Mouse (Mus musculus): ENCODE data around the gene Olfr1022. TPM values are rescaled to one million over a fixed set of nuclear protein-coding genes. Genes with fewer than 3 reads are reported as not detected.

The Olfr1022 gene
- not detected for total RNA-seq (2021)
- long read RNA-seq, experiment 1 = 0 reads
- long read RNA-seq, experiment 2 = 0 reads

DNA sequence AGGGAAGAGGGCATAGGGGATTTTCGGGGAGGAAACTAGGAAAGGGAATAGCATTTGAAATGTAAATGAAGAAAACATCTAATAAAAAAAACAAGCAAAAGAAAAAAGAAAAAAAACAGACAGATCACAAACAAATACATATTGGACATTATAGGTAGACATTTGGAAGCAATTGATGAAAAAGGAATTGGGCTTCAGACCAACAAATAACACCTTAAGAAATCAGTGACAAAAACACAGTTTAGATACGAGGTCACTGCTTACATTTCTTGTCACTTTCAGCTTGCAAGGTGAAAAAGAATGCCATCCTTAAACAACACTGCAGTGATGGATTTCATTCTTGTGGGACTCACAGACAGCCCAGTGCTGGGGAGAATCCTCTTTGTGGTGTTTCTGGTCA is at the start of gene Olfr1022:
TSS of gene Olfr1022 (plus strand) at position 301 of the 400 bp plus-strand sequence.
- no peak for DNase-seq (ENCODE audit: low spot score in 2 of 2)

DNA sequence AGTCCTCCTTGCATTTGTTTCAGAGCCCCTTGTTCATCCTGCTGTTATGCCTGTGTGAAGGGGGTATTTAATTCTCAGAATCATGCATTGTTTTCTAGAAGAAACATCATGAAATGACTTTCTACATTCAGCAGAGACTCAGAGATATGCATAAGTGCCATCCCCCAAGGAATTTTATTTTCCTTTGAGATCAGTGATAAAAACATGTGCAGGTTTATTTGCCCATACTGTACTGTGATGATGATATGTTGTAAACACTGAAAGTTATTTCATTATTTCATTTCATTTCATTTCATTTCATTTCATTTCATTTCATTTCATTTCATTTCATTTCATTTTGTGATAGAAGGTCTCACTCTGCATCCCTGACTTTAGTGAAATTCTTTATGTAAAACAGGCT is 23.0 kb upstream of the Olfr1022 start, which contains the start of gene Olfr1019:
TSS of gene Olfr1019 (minus strand) at position 101 of the 400 bp plus-strand sequence.
- DNase-seq (ENCODE audit: low spot score in 2 of 2) = no peak

DNA sequence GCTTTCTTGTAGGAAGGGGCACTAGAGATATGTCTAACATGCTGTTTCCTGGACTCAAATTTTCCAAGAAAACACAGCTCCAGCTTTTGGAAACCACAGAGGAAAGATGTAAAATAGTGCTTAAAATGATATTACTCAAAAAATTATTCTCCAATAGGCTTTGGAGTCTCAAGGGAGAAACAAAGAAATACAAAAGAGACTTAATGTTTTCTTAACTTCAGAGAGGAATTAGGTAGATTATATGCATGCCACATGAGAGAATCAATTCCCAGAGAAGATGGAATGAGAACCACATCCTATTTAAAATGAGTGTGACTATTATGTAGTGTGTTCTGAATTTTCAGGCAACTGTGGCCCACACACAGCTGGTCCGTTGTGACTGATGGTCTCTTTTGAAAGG is 21.7 kb upstream of the Olfr1022 start, which contains the start of gene Olfr1020:
TSS of gene Olfr1020 (plus strand) at position 301 of the 400 bp plus-strand sequence.
- DNase-seq (ENCODE audit: low spot score in 2 of 2) = no peak

DNA sequence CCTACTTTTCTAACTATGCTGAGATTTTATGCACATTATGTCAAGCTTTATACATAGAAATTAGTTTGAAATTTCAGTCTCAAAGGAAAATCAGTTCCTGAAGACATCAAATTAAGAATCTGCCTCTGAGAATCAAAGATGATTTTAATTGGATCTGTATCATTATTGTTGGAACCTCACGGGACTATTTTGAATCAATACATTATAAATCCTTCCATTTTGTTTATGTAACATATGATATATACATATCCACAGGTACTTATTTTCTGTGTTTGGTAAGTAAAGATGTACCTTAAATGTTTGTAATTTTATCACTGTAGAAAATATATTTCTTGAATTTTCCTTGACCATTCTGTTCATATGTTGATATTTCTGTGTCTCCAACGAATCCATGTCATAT is 16.9 kb downstream of the Olfr1022 start, which contains the start of gene Olfr1023:
TSS of gene Olfr1023 (plus strand) at position 301 of the 400 bp plus-strand sequence.
- no peak for DNase-seq (ENCODE audit: low spot score in 2 of 2)

DNA sequence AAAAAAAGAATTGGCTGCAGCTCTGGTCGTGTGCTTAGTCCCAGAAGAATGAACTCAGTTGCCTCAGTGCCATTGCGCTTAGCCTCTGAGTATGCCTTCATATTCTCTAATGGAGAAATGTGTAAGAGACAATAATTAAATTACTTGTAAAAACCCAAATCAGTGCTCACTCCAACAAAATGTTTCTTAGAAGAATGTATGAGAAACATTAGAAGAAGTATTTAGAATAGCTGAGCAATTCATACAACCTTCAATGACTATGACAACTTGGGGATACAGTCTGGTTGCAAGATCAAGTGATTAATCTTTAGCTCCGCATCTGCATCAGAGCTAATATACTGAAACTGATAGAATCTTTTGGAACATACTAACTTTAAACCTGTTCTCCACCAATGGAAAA is 36.6 kb downstream of the Olfr1022 start, which contains the start of gene Olfr1024:
TSS of gene Olfr1024 (minus strand) at position 101 of the 400 bp plus-strand sequence.
- DNase-seq (ENCODE audit: low spot score in 2 of 2) = no peak

DNA sequence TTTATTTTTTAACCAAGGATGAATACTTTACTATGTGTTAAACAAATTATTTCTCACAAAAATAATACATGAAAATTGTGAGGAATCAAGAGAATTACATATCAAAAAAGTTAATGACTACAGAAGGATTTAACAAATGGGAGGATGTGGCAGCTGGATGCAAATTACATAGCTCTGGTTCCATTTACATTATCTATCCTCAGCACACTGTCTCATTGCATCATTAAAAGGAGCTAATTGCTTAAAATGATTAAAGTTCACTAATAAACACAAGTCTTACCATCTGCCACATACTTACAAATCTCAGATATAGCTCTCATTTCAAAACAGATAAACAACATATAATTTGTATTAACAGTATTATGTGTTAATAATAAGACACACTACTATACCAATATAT is 44.8 kb downstream of the Olfr1022 start:
- no peak for DNase-seq (ENCODE audit: low spot score in 2 of 2)

DNA sequence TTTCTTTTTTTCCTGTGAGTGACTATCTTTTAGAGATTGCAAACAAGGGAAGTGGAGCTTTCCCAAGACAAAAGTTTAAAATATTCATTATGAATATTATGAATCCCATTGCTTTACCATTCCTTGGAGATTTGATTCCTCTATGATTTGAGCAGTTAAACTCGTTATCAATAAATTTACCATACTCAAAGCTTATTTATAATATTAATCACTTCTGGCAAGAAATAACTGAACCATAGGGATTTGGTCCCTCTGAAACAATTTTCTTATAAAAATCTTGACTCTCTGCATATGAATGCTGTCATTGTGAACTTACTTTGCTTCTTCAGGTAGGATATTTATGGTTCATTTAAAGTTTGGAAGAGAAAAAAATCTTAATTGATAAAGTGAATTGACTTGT is 46.5 kb downstream of the Olfr1022 start, which contains the start of gene Olfr1025-ps1:
TSS of gene Olfr1025-ps1 (plus strand) at position 301 of the 400 bp plus-strand sequence.
- DNase-seq (ENCODE audit: low spot score in 2 of 2) = no peak

Other genes with a start within 250 kb of the Olfr1022 start
- not detected for gene Olfr1002, start 217.9 kb upstream of the Olfr1022 start, total RNA-seq (2021)
- gene Olfr154, start 204.1 kb upstream of the Olfr1022 start, total RNA-seq (2021) = not detected
- not detected for gene Olfr1006, start 189.8 kb upstream of the Olfr1022 start, total RNA-seq (2021)
- not detected for gene Olfr1008, start 179.2 kb upstream of the Olfr1022 start, total RNA-seq (2021)
- not detected for gene Olfr1009, start 153.2 kb upstream of the Olfr1022 start, total RNA-seq (2021)
- gene Olfr1012, start 105.8 kb upstream of the Olfr1022 start, total RNA-seq (2021) = not detected
- gene Olfr1013, start 101.5 kb upstream of the Olfr1022 start, total RNA-seq (2021) = not detected
- gene Olfr1014, start 95.9 kb upstream of the Olfr1022 start, total RNA-seq (2021) = not detected
- not detected for gene Olfr1015, start 86.6 kb upstream of the Olfr1022 start, total RNA-seq (2021)
- gene Olfr1016, start 66.0 kb upstream of the Olfr1022 start, total RNA-seq (2021) = not detected
- not detected for gene Olfr1018, start 50.1 kb upstream of the Olfr1022 start, total RNA-seq (2021)
- not detected for gene Olfr1019, start 23.1 kb upstream of the Olfr1022 start, total RNA-seq (2021)
- not detected for gene Olfr1020, start 21.6 kb upstream of the Olfr1022 start, total RNA-seq (2021)
- not detected for gene Olfr1023, start 17.0 kb downstream of the Olfr1022 start, total RNA-seq (2021)
- not detected for gene Olfr1024, start 36.5 kb downstream of the Olfr1022 start, total RNA-seq (2021)
- not detected for gene Olfr1025-ps1, start 46.6 kb downstream of the Olfr1022 start, total RNA-seq (2021)
- not detected for gene Olfr1026, start 53.0 kb downstream of the Olfr1022 start, total RNA-seq (2021)
- not detected for gene Olfr1028, start 81.8 kb downstream of the Olfr1022 start, total RNA-seq (2021)
- gene Olfr1029, start 105.3 kb downstream of the Olfr1022 start, total RNA-seq (2021) = under 1 TPM in 1 of 2 experiments, not detected in 1; 0.30 TPM
- not detected for gene Olfr1030, start 110.7 kb downstream of the Olfr1022 start, total RNA-seq (2021)
- not detected for gene Olfr1031, start 121.7 kb downstream of the Olfr1022 start, total RNA-seq (2021)
- gene Olfr1032, start 136.9 kb downstream of the Olfr1022 start, total RNA-seq (2021) = not detected
- gene Olfr1033, start 152.0 kb downstream of the Olfr1022 start, total RNA-seq (2021) = 1 to 10 TPM; 3.5 to 4.1 TPM
- gene Olfr1034, start 177.3 kb downstream of the Olfr1022 start, total RNA-seq (2021) = under 1 TPM; 0.10 to 0.27 TPM
- gene Olfr1036, start 205.4 kb downstream of the Olfr1022 start, total RNA-seq (2021) = not detected
- not detected for gene Olfr1037, start 218.8 kb downstream of the Olfr1022 start, total RNA-seq (2021)

Measured in adrenal gland, adult 18-20 months (tissue).